Mouse (Mus musculus) CH12.LX (cell line): ENCODE measurements at regions not wholly inside any gene's neighbourhood (a gene's known extent, or its start where the extent isn't known, plus 50 kb on each side); places are given as distances from the start of the nearest gene placed in this dataset.

Source experiments
- DNase-seq: peaks from one replicate; pipeline ENCODE4 v3.0.0-alpha.2; 2013; ENCODE audit errors: extremely low read depth
- H3K27ac ChIP-seq: 2 replicates; pipeline ENCODE4 v1.5.1; 2012; ENCODE audit warnings: low read depth, mild to moderate bottlenecking, control low read depth, moderate library complexity; ENCODE audit not compliant: insufficient read depth
- H3K27me3 ChIP-seq: replicated peaks from 2 replicates; pipeline ENCODE3; 2012; ENCODE audit warnings: inconsistent platforms
- H3K36me3 ChIP-seq, 2 experiments: replicated peaks in 1 of 2; 2 replicates each; pipeline versions ENCODE3 to v1.6.1; 2012; ENCODE audit warnings: inconsistent platforms in 1 of 2, low read length in 1 of 2, mild to moderate bottlenecking in 1 of 2, mixed read lengths in 1 of 2, moderate library complexity in 1 of 2; ENCODE audit not compliant: control insufficient read depth in 1 of 2, insufficient read depth in 1 of 2
- H3K4me1 ChIP-seq, 2 experiments: 2 replicates each; pipeline ENCODE4 v1.6.1; 2012; ENCODE audit warnings: inconsistent platforms in 1 of 2, moderate library complexity in 1 of 2; ENCODE audit not compliant: insufficient read depth in 2 of 2, control insufficient read depth in 1 of 2
- H3K4me2 ChIP-seq: 2 replicates; pipeline ENCODE4 v1.6.1; 2012; ENCODE audit warnings: low read depth, mild to moderate bottlenecking, control low read depth; ENCODE audit not compliant: poor library complexity, insufficient read depth, severe bottlenecking
- H3K4me3 ChIP-seq, 3 experiments: fragments of 150-350 bp in 1 of 3; sonication (generic) in 1 of 3; replicated peaks in 1 of 3; 2 replicates each; pipeline versions ENCODE3 to v1.5.1; 2011 to 2012; ENCODE audit warnings: low read depth in 2 of 3, low read length in 2 of 3, mild to moderate bottlenecking in 2 of 3, moderate library complexity in 2 of 3, control low read depth in 1 of 3, improper control_type of control experiment in 1 of 3, inconsistent platforms in 1 of 3, mixed read lengths in 1 of 3; ENCODE audit not compliant: poor library complexity in 1 of 3
- H3K79me2 ChIP-seq: replicated peaks from 2 replicates; pipeline ENCODE4 v1.6.1; 2012; ENCODE audit warnings: mild to moderate bottlenecking, moderate library complexity; ENCODE audit not compliant: control insufficient read depth, poor library complexity, insufficient read depth, severe bottlenecking; ENCODE audit errors: extremely low read depth
- H3K9ac ChIP-seq: 2 replicates; pipeline ENCODE4 v1.6.1; 2012; ENCODE audit warnings: low read depth, mild to moderate bottlenecking, control low read depth, moderate library complexity; ENCODE audit not compliant: insufficient read depth
- H3K9me3 ChIP-seq: replicated peaks from 2 replicates; pipeline ENCODE3; 2012; ENCODE audit warnings: low read length, inconsistent platforms, mixed read lengths
- BHLHE40 ChIP-seq: IDR thresholded peaks from 2 replicates; pipeline ENCODE4 v1.6.1; 2011; ENCODE audit warnings: mild to moderate bottlenecking, low read depth, low read length, improper control_type of control experiment
- ELF1 ChIP-seq: IDR thresholded peaks from 2 replicates; pipeline ENCODE4 v1.6.1; 2014; ENCODE audit warnings: low read depth, mild to moderate bottlenecking, inconsistent platforms, low read length, improper control_type of control experiment
- EP300 ChIP-seq: IDR thresholded peaks from 2 replicates; pipeline ENCODE4 v1.6.1; 2011; ENCODE audit warnings: low read length, improper control_type of control experiment
- KAT2A ChIP-seq: IDR thresholded peaks from 2 replicates; pipeline ENCODE4 v1.6.1; 2012; ENCODE audit warnings: low read length, improper control_type of control experiment, inconsistent platforms; ENCODE audit not compliant: insufficient replicate concordance
- MAX ChIP-seq: IDR thresholded peaks from 2 replicates; pipeline ENCODE4 v1.6.1; 2011; ENCODE audit warnings: low read length, improper control_type of control experiment
- MAZ ChIP-seq: IDR thresholded peaks from 2 replicates; pipeline ENCODE4 v1.6.1; 2012; ENCODE audit warnings: low read depth, mild to moderate bottlenecking, inconsistent platforms, low read length, improper control_type of control experiment, moderate library complexity
- MEF2A ChIP-seq: IDR thresholded peaks from 2 replicates; pipeline ENCODE4 v1.6.1; 2014; ENCODE audit warnings: low read depth, mild to moderate bottlenecking, inconsistent platforms, low read length, improper control_type of control experiment, borderline replicate concordance
- MXI1 ChIP-seq: IDR thresholded peaks from 2 replicates; pipeline ENCODE4 v1.6.1; 2011; ENCODE audit warnings: mild to moderate bottlenecking, low read depth, low read length, improper control_type of control experiment
- NRF1 ChIP-seq: IDR thresholded peaks from 2 replicates; pipeline ENCODE4 v1.6.1; 2014; ENCODE audit warnings: low read depth, mild to moderate bottlenecking, inconsistent platforms, low read length, improper control_type of control experiment, moderate library complexity
- PAX5 ChIP-seq: IDR thresholded peaks from 2 replicates; pipeline ENCODE4 v1.6.1; 2012; ENCODE audit warnings: low read length, inconsistent platforms, mixed read lengths
- POLR2A ChIP-seq: IDR thresholded peaks from 2 replicates; pipeline ENCODE4 v1.6.1; 2011; ENCODE audit warnings: low read depth, mild to moderate bottlenecking, improper control_type of control experiment, low read length
- RAD21 ChIP-seq: IDR thresholded peaks from 2 replicates; pipeline ENCODE4 v1.6.1; 2011; ENCODE audit warnings: low read depth, mild to moderate bottlenecking, low read length, improper control_type of control experiment, moderate library complexity
- SMC3 ChIP-seq: IDR thresholded peaks from 2 replicates; pipeline ENCODE4 v1.6.1; 2011; ENCODE audit warnings: low read depth, low read length, improper control_type of control experiment
- TBP ChIP-seq: conservative IDR thresholded peaks from 2 replicates; pipeline ENCODE4 v1.6.1; 2011; ENCODE audit warnings: low read depth, low read length, improper control_type of control experiment
- TCF12 ChIP-seq: IDR thresholded peaks from 2 replicates; pipeline ENCODE4 v1.6.1; 2014; ENCODE audit warnings: low read depth, mild to moderate bottlenecking, inconsistent platforms, low read length, improper control_type of control experiment
- USF2 ChIP-seq: conservative IDR thresholded peaks from 2 replicates; pipeline ENCODE4 v1.6.1; 2011; ENCODE audit warnings: low read depth, low read length, improper control_type of control experiment
- ZC3H11A ChIP-seq: IDR thresholded peaks from 2 replicates; pipeline ENCODE4 v1.6.1; 2012; ENCODE audit warnings: low read depth, mild to moderate bottlenecking, inconsistent platforms, low read length, improper control_type of control experiment
- ZKSCAN1 ChIP-seq: IDR thresholded peaks from 2 replicates; pipeline ENCODE4 v1.6.1; 2012; ENCODE audit warnings: low read depth, inconsistent platforms, low read length, improper control_type of control experiment, borderline replicate concordance
- ZMIZ1 ChIP-seq: IDR thresholded peaks from 2 replicates; pipeline ENCODE4 v1.6.1; 2012; ENCODE audit warnings: low read depth, mild to moderate bottlenecking, inconsistent platforms, low read length, improper control_type of control experiment
- ZNF384 ChIP-seq: IDR thresholded peaks from 2 replicates; pipeline ENCODE4 v1.6.1; 2012; ENCODE audit warnings: low read depth, low read length, improper control_type of control experiment, inconsistent platforms
- dilution Hi-C: fragments of 300-500 bp; cut with MboI; formaldehyde crosslinking; loops from 2 replicates; pipeline ENCODE4 v1.14.3; 2020; ENCODE audit warnings: low sequenced_read_pairs; ENCODE audit not compliant: extremely low pct_unique_long_range_greater_than_20kb, extremely low pct_ligation_motif_present
- in situ Hi-C: fragments of 300-500 bp; cut with MboI; formaldehyde crosslinking; loops from 3 replicates; pipeline ENCODE4 v1.14.3; 2019; ENCODE audit warnings: low sequenced_read_pairs, low pct_ligation_motif_present, low pct_unique_long_range_greater_than_20kb, mixed read lengths

GRCm38 (mm10) chr3:56379500-56379899 lies 196.0 kb upstream of the Nbea start:
- H3K36me3 ChIP-seq: no peaks in the 10 kb centered on the region
- dilution Hi-C loops: no loop called here
- no peak overlapping the region for H3K4me2 ChIP-seq
- no peaks in the 10 kb centered on the region for H3K4me1 ChIP-seq
- H3K9me3 ChIP-seq: peaks cover 16% of the 10 kb centered on the region
- in situ Hi-C loops: no loop called here
- H3K79me2 ChIP-seq: no peaks in the 10 kb centered on the region
- H3K9ac ChIP-seq: no peak overlapping the region
- no peak for DNase-seq
- H3K27me3 ChIP-seq: no peaks in the 10 kb centered on the region
- no peak overlapping the region for H3K27ac ChIP-seq
- no peak overlapping the region for H3K4me3 ChIP-seq
- TF ChIP-seq SMC3 (no peak), ZC3H11A (no peak), EP300 (no peak), USF2 (no peak), MAZ (no peak), MEF2A (no peak)

DNA sequence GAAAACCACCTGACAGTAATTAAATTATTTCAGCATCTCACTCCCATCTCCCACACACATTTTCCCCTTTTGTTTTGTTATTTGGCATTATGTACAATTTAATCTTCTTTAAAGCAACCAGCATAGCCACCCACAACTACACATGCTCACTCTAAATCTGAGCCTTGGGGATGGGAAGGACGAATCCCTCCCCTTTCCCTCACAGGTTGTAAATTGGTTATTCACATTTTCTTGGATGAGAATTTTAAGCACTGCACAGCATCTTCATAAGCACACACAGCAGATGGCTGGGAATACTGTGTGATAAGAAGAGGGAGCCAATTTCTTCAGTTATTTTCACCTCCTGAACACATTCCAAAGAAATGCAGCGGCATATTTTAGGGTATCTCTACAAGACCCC lies 179.0 kb upstream of the Nbea start:
- Histone ChIP-seq H3K9ac (no peak overlapping the region), H3K4me2 (no peak overlapping the region), H3K27me3 (no peaks in the 10 kb centered on the region), H3K36me3 (no peaks in the 10 kb centered on the region), H3K4me3 (no peak overlapping the region)
- no peak for DNase-seq
- TF ChIP-seq ZKSCAN1: no peak
- TF ChIP-seq PAX5: no peak
- TF ChIP-seq ZMIZ1: no peak
- TF ChIP-seq ELF1: no peak
- no peak for TF ChIP-seq KAT2A
- no peak for TF ChIP-seq BHLHE40
- no peak for TF ChIP-seq POLR2A
- TF ChIP-seq MEF2A: no peak
- no peak for TF ChIP-seq TCF12
- no peak for TF ChIP-seq TBP
- no peak for TF ChIP-seq MAZ
- no peak for TF ChIP-seq NRF1
- no peak for TF ChIP-seq ZNF384
- TF ChIP-seq MAX: no peak
- no peak for TF ChIP-seq RAD21
- TF ChIP-seq MXI1: no peak
- TF ChIP-seq, all 38 proteins: peak for 0
- no peaks in the 10 kb centered on the region for H3K79me2 ChIP-seq
- no peak overlapping the region for H3K27ac ChIP-seq
- dilution Hi-C loops (no loop called here), in situ Hi-C loops (no loop called here)
- H3K9me3 ChIP-seq: peaks cover 42% of the 10 kb centered on the region
- no peaks in the 10 kb centered on the region for H3K4me1 ChIP-seq
